ENCODE assay signal across 24 mouse cellular contexts in genomic region chr12:91134740-91135517, GRCm38 (mm10).
DNase-seq lines count a peak whose midpoint lies in the region; ATAC-seq and TF ChIP-seq lines count a peak whose summit lies in the region.
"Had no signal": no experiment of that assay in that cellular context is flagged by ENCODE, and none has a peak within 500 bp of the region (broad histone marks: within the 10 kb centered on the region; RNA-seq: fewer than 3 reads in every experiment).

No protein-coding gene starts in this region.

- no peak overlapping the region for H3K9ac ChIP-seq in forebrain, embryonic 16.5 days (replicated peaks; ENCODE audit: low read depth, low read length)
- H3K9ac ChIP-seq in forebrain, embryonic 11.5 days (ENCODE audit: low read length): no peak overlapping the region
- H3K9ac ChIP-seq: heart, embryonic 13.5 days; hindbrain, embryonic 13.5 days had no signal

- no peak for TF ChIP-seq CTCF in brain, embryonic 14.5 days (IDR thresholded peaks at IDR 0.05; ENCODE audit: borderline replicate concordance, extremely low read depth, insufficient read depth, insufficient read length)

- H3K4me2 ChIP-seq in forebrain, embryonic 16.5 days (ENCODE audit: low read length): no peak overlapping the region
- H3K4me2 ChIP-seq in forebrain, embryonic 11.5 days (ENCODE audit: low read depth, low read length, severe bottlenecking): no peak overlapping the region
- H3K4me2 ChIP-seq: heart, embryonic 13.5 days; hindbrain, embryonic 13.5 days had no signal

- H3K27me3 ChIP-seq in forebrain, embryonic 16.5 days (replicated peaks; ENCODE audit: control insufficient read depth, insufficient read depth, low read length): no peaks in the 10 kb centered on the region
- no peaks in the 10 kb centered on the region for H3K27me3 ChIP-seq in forebrain, embryonic 11.5 days (ENCODE audit: control insufficient read depth, insufficient read depth, low read length)
- H3K27me3 ChIP-seq: heart, embryonic 13.5 days; hindbrain, embryonic 13.5 days had no signal

- TF ChIP-seq POLR2A in brain, embryonic 14.5 days (IDR thresholded peaks at IDR 0.05; ENCODE audit: borderline replicate concordance, extremely low read depth, insufficient read depth, insufficient read length, poor library complexity, severe bottlenecking): no peak

- no peaks in the 10 kb centered on the region for H3K9me3 ChIP-seq in forebrain, embryonic 16.5 days (ENCODE audit: control insufficient read depth, low read length)
- no peaks in the 10 kb centered on the region for H3K9me3 ChIP-seq in forebrain, embryonic 11.5 days (ENCODE audit: control insufficient read depth, low read length)
- H3K9me3 ChIP-seq: forebrain, embryonic 10.5 days; heart, embryonic 10.5 days; heart, embryonic 13.5 days; hindbrain, embryonic 13.5 days had no signal

- WGBS in forebrain, embryonic 16.5 days: 70% methylated on average over 8 of the region's 8 CpGs
- WGBS in forebrain, embryonic 11.5 days: 81% methylated on average over 8 of the region's 8 CpGs

- ATAC-seq in forebrain, embryonic 16.5 days: 0 out of 2 replicates have a peak, but pooled peaks have one; percentile 23
- ATAC-seq in forebrain, embryonic 11.5 days (replicated peaks; ENCODE audit: low FRiP score): no peak
- ATAC-seq: activated CD4-positive, CD25-positive, alpha-beta regulatory T cell, adult 4 months; CD4-positive, CD25-positive, alpha-beta regulatory T cell, adult 4 months; intestine, postnatal 0 days had no signal

- peaks cover 5% of the 10 kb centered on the region; the same call in 1 of the 2 replicates for H3K4me1 ChIP-seq in forebrain, embryonic 16.5 days (replicated peaks; ENCODE audit: control insufficient read depth, insufficient read depth, low read length)
- no peaks in the 10 kb centered on the region for H3K4me1 ChIP-seq in forebrain, embryonic 11.5 days (replicated peaks; ENCODE audit: control insufficient read depth, insufficient read depth, low read length)
- H3K4me1 ChIP-seq: heart, embryonic 10.5 days; heart, embryonic 13.5 days had no signal

- H3K36me3 ChIP-seq in forebrain, embryonic 16.5 days (ENCODE audit: control insufficient read depth, insufficient read depth): no peaks in the 10 kb centered on the region
- no peaks in the 10 kb centered on the region for H3K36me3 ChIP-seq in forebrain, embryonic 11.5 days (ENCODE audit: control insufficient read depth, insufficient read depth, low read length)
- H3K36me3 ChIP-seq: forebrain, embryonic 10.5 days; heart, embryonic 10.5 days; heart, embryonic 13.5 days; hindbrain, embryonic 13.5 days had no signal

- no peak overlapping the region for H3K27ac ChIP-seq in forebrain, embryonic 16.5 days (ENCODE audit: low read length)
- H3K27ac ChIP-seq in forebrain, embryonic 11.5 days (ENCODE audit: low read depth, low read length): no peak overlapping the region
- H3K27ac ChIP-seq: forebrain, embryonic 10.5 days; heart, adult 2 months; heart, embryonic 10.5 days; heart, embryonic 13.5 days; hindbrain, embryonic 13.5 days had no signal

- DNase-seq in forebrain, embryonic 11.5 days (ENCODE audit: low spot score): no peak
- DNase-seq in kidney, postnatal 4 days: peak; percentile 6 to 15
- no peak for DNase-seq in kidney, postnatal 36 days
- DNase-seq in brain, embryonic 14.5 days (ENCODE audit: low read depth): peak; percentile 36
- DNase-seq in retina, postnatal 1 day: peak; percentile 84
- no peak for DNase-seq in ovary, adult 18-20 months (ENCODE audit: low spot score)
- DNase-seq: adrenal gland, adult 8-10 months; adrenal gland, postnatal 25 days; cerebellum, adult 18-20 months; cerebellum, adult 9-10 months; cerebellum, postnatal 14 days; gastrocnemius, postnatal 10 days; gastrocnemius, postnatal 36 days; heart, adult 2 months; heart, postnatal 14 days; heart, postnatal 4 days had no signal

- H3K4me3 ChIP-seq in forebrain, embryonic 16.5 days (replicated peaks; ENCODE audit: low read length): no peak overlapping the region
- H3K4me3 ChIP-seq in forebrain, embryonic 11.5 days (ENCODE audit: low read depth, low read length): no peak overlapping the region
- H3K4me3 ChIP-seq: forebrain, embryonic 10.5 days; heart, adult 2 months; heart, embryonic 10.5 days; heart, embryonic 13.5 days; hindbrain, embryonic 13.5 days had no signal

Comparison
In these comparisons a context has a peak if more than half of its experiments do, and no peak if none do; other contexts are left out.
1. DNase-seq: peak in kidney, postnatal 4 days (2 of 2), brain, embryonic 14.5 days (single experiment) and retina, postnatal 1 day (single experiment); none in forebrain, embryonic 11.5 days (single experiment), kidney, postnatal 36 days (0 of 2) and ovary, adult 18-20 months (single experiment).